ENCODE assay signal across 8 mouse cellular contexts in the genomic region with DNA sequence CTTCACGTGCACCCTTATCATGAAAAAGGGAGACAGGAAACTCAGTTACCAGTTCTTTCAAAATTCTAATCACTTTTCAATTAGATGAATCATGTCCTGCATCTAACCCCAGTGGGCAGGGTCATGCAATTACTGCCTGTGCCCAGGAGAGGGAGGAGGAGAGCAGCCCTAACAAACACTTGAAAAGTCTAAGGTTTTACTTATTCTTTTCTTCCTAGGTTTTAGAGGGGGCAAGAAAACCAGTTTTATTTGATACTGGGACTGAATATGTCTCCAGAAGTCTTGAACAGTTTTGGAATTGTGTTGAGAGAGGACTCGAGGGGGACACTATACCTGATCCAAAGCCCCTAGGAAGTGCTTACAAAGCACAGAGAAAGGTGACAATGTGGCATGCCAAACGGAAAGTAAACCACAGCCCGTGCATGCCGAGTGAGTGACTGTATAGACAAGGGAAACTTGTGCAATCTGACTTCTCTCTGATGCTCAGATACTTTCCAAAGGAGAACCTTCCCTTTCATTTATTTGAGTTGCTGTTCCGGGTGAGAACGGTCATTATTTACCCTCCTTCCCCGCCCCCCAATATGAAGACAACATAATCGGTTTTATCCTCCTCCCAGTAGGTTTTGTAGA.
DNase-seq lines count a peak whose midpoint lies in the region; ATAC-seq lines count a peak whose summit lies in the region.

No protein-coding gene starts in this region.

- H3K4me1 ChIP-seq in midbrain, embryonic 10.5 days, result peaks cover 18% of the 10 kb centered on the region
- no peaks in the 10 kb centered on the region for H3K4me1 ChIP-seq in midbrain, embryonic 16.5 days (ENCODE audit: control insufficient read depth, insufficient read depth, low read length)
- H3K4me1 ChIP-seq in heart, embryonic 13.5 days, result peaks cover 8% of the 10 kb centered on the region; the same call in 1 of the 2 replicates
- H3K4me1 ChIP-seq in liver, embryonic 13.5 days (replicated peaks), result no peaks in the 10 kb centered on the region

- H3K36me3 ChIP-seq in midbrain, embryonic 10.5 days, result no peaks in the 10 kb centered on the region
- no peaks in the 10 kb centered on the region for H3K36me3 ChIP-seq in midbrain, embryonic 16.5 days (ENCODE audit: control insufficient read depth, insufficient read depth, low read length)
- H3K36me3 ChIP-seq in heart, embryonic 13.5 days, result no peaks in the 10 kb centered on the region
- H3K36me3 ChIP-seq in liver, embryonic 13.5 days, result no peaks in the 10 kb centered on the region

- no peak for ATAC-seq in midbrain, embryonic 16.5 days
- ATAC-seq in heart, embryonic 13.5 days (ENCODE audit: extremely low read depth, insufficient number of reproducible peaks, low FRiP score, low TSS enrichment), result no peak
- ATAC-seq in liver, embryonic 13.5 days (ENCODE audit: low read depth), result no peak

- H3K27me3 ChIP-seq in midbrain, embryonic 10.5 days (ENCODE audit: low read depth, poor library complexity, severe bottlenecking), result no peaks in the 10 kb centered on the region
- H3K27me3 ChIP-seq in midbrain, embryonic 16.5 days (ENCODE audit: control insufficient read depth, insufficient read depth, low read depth, low read length), result no peaks in the 10 kb centered on the region; the same call in 1 of the 2 replicates
- no peaks in the 10 kb centered on the region for H3K27me3 ChIP-seq in heart, embryonic 13.5 days (replicated peaks)
- 0 out of 2 replicates have a peak, but pooled peaks cover 2% of the 10 kb centered on the region for H3K27me3 ChIP-seq in liver, embryonic 13.5 days

- no peak overlapping the region for H3K4me2 ChIP-seq in midbrain, embryonic 16.5 days (ENCODE audit: low read length)
- peak overlapping the region; percentile 40 for H3K4me2 ChIP-seq in heart, embryonic 13.5 days
- 0 out of 2 replicates have a peak overlapping the region, but pooled peaks have one; percentile 10 for H3K4me2 ChIP-seq in liver, embryonic 13.5 days

- no peak overlapping the region for H3K27ac ChIP-seq in midbrain, embryonic 10.5 days (replicated peaks)
- no peak overlapping the region for H3K27ac ChIP-seq in midbrain, embryonic 16.5 days (ENCODE audit: low read length)
- H3K27ac ChIP-seq in heart, embryonic 13.5 days (replicated peaks), result no peak overlapping the region
- no peak overlapping the region for H3K27ac ChIP-seq in liver, embryonic 13.5 days

- intact Hi-C loops in gastrocnemius, postnatal 36 days (cut with DNase I), result no loop called here
- intact Hi-C loops in left cerebral cortex, postnatal 36 days (cut with DNase I), result loop anchor here (5.0 kb wide), 1 partner anchor 128 kb away; no protein-coding TSS in a partner anchor

- no peaks in the 10 kb centered on the region for H3K9me3 ChIP-seq in midbrain, embryonic 10.5 days (replicated peaks)
- no peaks in the 10 kb centered on the region for H3K9me3 ChIP-seq in midbrain, embryonic 16.5 days (replicated peaks; ENCODE audit: control insufficient read depth, low read length, poor library complexity, severe bottlenecking)
- H3K9me3 ChIP-seq in heart, embryonic 13.5 days, result no peaks in the 10 kb centered on the region
- no peaks in the 10 kb centered on the region for H3K9me3 ChIP-seq in liver, embryonic 13.5 days (replicated peaks)

- whole genome bisulfite sequencing in midbrain, embryonic 10.5 days, result 59% methylated on average over 9 of the region's 9 CpGs
- WGBS in midbrain, embryonic 16.5 days, result 55% methylated on average over 9 of the region's 9 CpGs
- WGBS in heart, embryonic 13.5 days, result 41% methylated on average over 9 of the region's 9 CpGs
- 28% methylated on average over 9 of the region's 9 CpGs for whole genome bisulfite sequencing in liver, embryonic 13.5 days (ENCODE audit: insufficient replicate concordance)

- no peak overlapping the region for H3K9ac ChIP-seq in midbrain, embryonic 16.5 days (ENCODE audit: low read depth, low read length)
- no peak overlapping the region for H3K9ac ChIP-seq in heart, embryonic 13.5 days
- H3K9ac ChIP-seq in liver, embryonic 13.5 days, result no peak overlapping the region; the same call in 1 of the 2 replicates

- no peak overlapping the region for H3K4me3 ChIP-seq in midbrain, embryonic 10.5 days
- H3K4me3 ChIP-seq in midbrain, embryonic 16.5 days (ENCODE audit: low read depth, low read length), result no peak overlapping the region
- no peak overlapping the region for H3K4me3 ChIP-seq in heart, embryonic 13.5 days
- H3K4me3 ChIP-seq in liver, embryonic 13.5 days (replicated peaks), result no peak overlapping the region

- peak; percentile 24 for DNase-seq in midbrain, embryonic 10.5 days (ENCODE audit: low spot score)
- peak; percentile 42 for DNase-seq in adrenal gland, postnatal 10 days
- DNase-seq in liver, embryonic 13.5 days, result no peak
- peak; percentile 24 for DNase-seq in thymus, postnatal 25 days
- DNase-seq in gastrocnemius, postnatal 36 days, result no peak
- no peak for DNase-seq in left cerebral cortex, postnatal 36 days (ENCODE audit: low spot score in 2 of 2)

Comparison
In these comparisons a context has a peak if more than half of its experiments do, and no peak if none do; other contexts are left out.
1. DNase-seq: peak in midbrain, embryonic 10.5 days (single experiment), adrenal gland, postnatal 10 days (single experiment) and thymus, postnatal 25 days (single experiment); none in liver, embryonic 13.5 days (single experiment), gastrocnemius, postnatal 36 days (0 of 2) and left cerebral cortex, postnatal 36 days (0 of 2).